Mouse (Mus musculus) kidney, adult 2 months (tissue): ENCODE measurements around the gene Rassf5.
A peak's percentile ranks its signal among the peaks of the same experiment; 100 is the strongest.

Source experiments
- CTCF ChIP-seq: fragments of 200-500 bp; conservative IDR thresholded peaks from 2 replicates; pipeline ENCODE4 v1.5.1; 2011; ENCODE audit warnings: low read depth, mild to moderate bottlenecking, control low read depth, low read length, moderate library complexity, mixed read lengths; ENCODE audit not compliant: insufficient read depth, insufficient read length
- POLR2A ChIP-seq: fragments of 200-500 bp; IDR thresholded peaks from one replicate; pipeline ENCODE4 v1.6.1; 2011; ENCODE audit warnings: low read depth, low read length, control low read depth

DNA sequence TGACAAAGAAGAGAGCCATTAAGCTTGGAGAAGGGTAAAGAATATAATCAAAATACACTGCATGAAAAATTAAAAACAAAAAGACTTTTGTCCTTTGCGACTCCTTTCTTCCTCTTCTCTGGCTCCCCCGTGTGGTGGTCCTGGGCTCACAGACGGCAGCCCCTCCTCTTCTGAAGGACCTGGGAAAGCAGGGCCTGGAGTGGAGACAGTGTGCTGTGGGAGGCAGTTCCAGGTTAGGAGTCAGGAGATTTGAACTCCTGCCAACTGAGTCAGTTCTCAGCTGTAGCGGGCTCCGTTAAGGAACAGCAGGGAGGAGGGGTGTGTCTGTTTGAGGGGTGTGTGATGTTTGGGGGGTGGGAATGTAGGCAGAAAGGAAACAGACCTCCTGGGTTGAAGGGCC is 37.5 kb downstream of the Rassf5 start:
- no peak for TF ChIP-seq POLR2A
- peak; percentile 60 for TF ChIP-seq CTCF
